Mouse (Mus musculus): Measurements from ENCODE around the gene Accsl. TPM values are rescaled to one million over a fixed set of nuclear protein-coding genes. Genes with fewer than 3 reads are reported as not detected.

The Accsl gene
- polyA plus RNA-seq, 1 experiment from 2014 or later: not detected

- DNase-seq (ENCODE audit: low spot score): no peak
- WGBS: 54% methylated on average over 5 of the region's 5 CpGs
- no peak overlapping the region for H3K9ac ChIP-seq (replicated peaks; ENCODE audit: low read length)
- H3K27me3 ChIP-seq (ENCODE audit: control insufficient read depth, insufficient read depth, low read length): no peaks in the 10 kb centered on the region
- H3K4me3 ChIP-seq (ENCODE audit: low read depth, low read length): no peak overlapping the region
- H3K4me2 ChIP-seq (ENCODE audit: low read depth, low read length): no peak overlapping the region
- H3K36me3 ChIP-seq (replicated peaks; ENCODE audit: control insufficient read depth, insufficient read depth, low read depth, low read length): no peaks in the 10 kb centered on the region
- no peaks in the 10 kb centered on the region for H3K9me3 ChIP-seq (replicated peaks; ENCODE audit: control insufficient read depth, low read length)
- H3K4me1 ChIP-seq (ENCODE audit: control insufficient read depth, insufficient read depth, low read length): no peaks in the 10 kb centered on the region
- no peak overlapping the region for H3K27ac ChIP-seq (replicated peaks; ENCODE audit: low read depth, low read length)
- no peak for ATAC-seq (replicated peaks; ENCODE audit: insufficient number of reproducible peaks, low FRiP score, low TSS enrichment, low read depth)
Observed at GRCm38 (mm10) chr2:93883066-93883465, 14.1 kb upstream of the Accsl start.

DNA sequence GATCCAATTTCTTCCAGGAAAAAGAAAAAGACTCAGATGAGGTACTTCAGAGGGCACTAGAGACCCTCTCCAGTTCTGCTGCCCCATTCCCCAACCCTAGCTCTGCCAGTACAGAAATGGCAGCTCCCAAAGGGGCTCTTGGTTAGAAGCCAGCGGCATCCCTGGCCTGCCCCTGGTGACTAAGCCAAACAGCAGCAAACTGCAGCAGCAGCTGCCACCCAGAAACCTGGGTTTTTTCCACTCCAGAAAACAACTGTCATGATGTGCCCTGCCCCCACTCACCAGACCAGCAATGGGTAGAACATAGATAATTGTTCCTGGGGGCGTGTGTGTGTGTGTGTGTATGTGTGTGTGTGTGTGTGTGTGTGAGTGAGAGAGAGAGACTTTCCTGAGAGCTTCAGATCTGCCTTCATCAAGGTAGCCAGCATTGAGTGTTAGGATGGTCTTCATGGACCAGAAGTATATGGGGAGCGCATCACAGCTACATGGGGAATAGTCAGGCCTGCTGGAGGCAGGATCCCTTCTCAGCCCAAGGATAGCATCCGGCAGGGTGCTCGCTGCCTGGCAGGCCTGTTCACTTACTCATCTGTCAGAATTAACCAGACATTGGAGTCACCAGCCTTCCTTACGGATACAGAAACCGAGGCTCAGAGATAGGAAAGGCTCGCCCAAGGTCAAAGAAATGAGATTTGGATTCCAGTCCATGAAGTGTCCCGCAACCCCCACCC is 12.8 kb upstream of the Accsl start:
- no peak overlapping the region for H3K9ac ChIP-seq (replicated peaks; ENCODE audit: low read length)
- no peak for ATAC-seq (replicated peaks; ENCODE audit: insufficient number of reproducible peaks, low FRiP score, low TSS enrichment, low read depth)

GRCm38 (mm10) chr2:93880981-93881380 is 12.0 kb upstream of the Accsl start:
- no peak overlapping the region for H3K27ac ChIP-seq (replicated peaks; ENCODE audit: low read depth, low read length)
- ATAC-seq (replicated peaks; ENCODE audit: insufficient number of reproducible peaks, low FRiP score, low TSS enrichment, low read depth) (no peak), DNase-seq (ENCODE audit: low spot score) (no peak)
- H3K9me3 ChIP-seq (replicated peaks; ENCODE audit: control insufficient read depth, low read length): no peaks in the 10 kb centered on the region
- WGBS: 91% methylated on average over 3 of the region's 3 CpGs
- no peak overlapping the region for H3K9ac ChIP-seq (replicated peaks; ENCODE audit: low read length)
- no peaks in the 10 kb centered on the region for H3K27me3 ChIP-seq (ENCODE audit: control insufficient read depth, insufficient read depth, low read length)
- no peak overlapping the region for H3K4me2 ChIP-seq (ENCODE audit: low read depth, low read length)
- H3K4me3 ChIP-seq (ENCODE audit: low read depth, low read length): no peak overlapping the region
- H3K36me3 ChIP-seq (replicated peaks; ENCODE audit: control insufficient read depth, insufficient read depth, low read depth, low read length): no peaks in the 10 kb centered on the region
- no peaks in the 10 kb centered on the region for H3K4me1 ChIP-seq (ENCODE audit: control insufficient read depth, insufficient read depth, low read length)

More for the DNA sequence above, 12.8 kb upstream of the Accsl start:
- H3K27me3 ChIP-seq (ENCODE audit: control insufficient read depth, insufficient read depth, low read length): no peaks in the 10 kb centered on the region
- no peaks in the 10 kb centered on the region for H3K36me3 ChIP-seq (replicated peaks; ENCODE audit: control insufficient read depth, insufficient read depth, low read depth, low read length)
- no peak overlapping the region for H3K4me2 ChIP-seq (ENCODE audit: low read depth, low read length)
- no peak overlapping the region for H3K27ac ChIP-seq (replicated peaks; ENCODE audit: low read depth, low read length)
- H3K4me1 ChIP-seq (ENCODE audit: control insufficient read depth, insufficient read depth, low read length): no peaks in the 10 kb centered on the region
- H3K9me3 ChIP-seq (replicated peaks; ENCODE audit: control insufficient read depth, low read length): no peaks in the 10 kb centered on the region
- DNase-seq (ENCODE audit: low spot score): no peak
- H3K4me3 ChIP-seq (ENCODE audit: low read depth, low read length): no peak overlapping the region
- 81% methylated on average over 9 of the region's 9 CpGs for WGBS

- Histone ChIP-seq H3K27me3 (ENCODE audit: control insufficient read depth, insufficient read depth, low read length) (no peaks in the 10 kb centered on the region), H3K27ac (replicated peaks; ENCODE audit: low read depth, low read length) (no peak overlapping the region)
- DNase-seq (ENCODE audit: low spot score): no peak
Observed at GRCm38 (mm10) chr2:93880450-93880849, 11.5 kb upstream of the Accsl start.

DNA sequence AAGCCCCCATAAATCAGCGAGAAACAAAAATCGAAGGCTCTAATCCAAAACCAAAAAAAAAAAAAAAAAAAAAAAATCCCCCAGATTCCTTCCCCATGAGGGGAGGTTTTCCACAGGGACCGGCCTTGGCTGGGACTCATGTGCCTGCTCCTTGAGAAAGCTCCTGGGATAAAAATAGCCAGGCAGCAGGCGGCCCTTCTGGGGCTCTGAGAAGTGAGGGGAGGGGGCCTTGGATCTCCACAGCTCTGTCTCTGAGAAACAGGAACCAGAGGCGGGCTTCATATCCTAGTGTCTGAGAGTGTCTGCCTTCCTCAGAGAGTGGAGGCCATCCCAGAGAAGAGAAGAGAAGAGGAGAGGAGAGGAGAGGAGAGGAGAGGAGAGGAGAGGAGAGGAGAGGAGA is 8.0 kb upstream of the Accsl start:
- Histone ChIP-seq H3K27me3 (ENCODE audit: control insufficient read depth, insufficient read depth, low read length) (no peaks in the 10 kb centered on the region), H3K36me3 (replicated peaks; ENCODE audit: control insufficient read depth, insufficient read depth, low read depth, low read length) (no peaks in the 10 kb centered on the region), H3K27ac (replicated peaks; ENCODE audit: low read depth, low read length) (no peak overlapping the region), H3K4me3 (ENCODE audit: low read depth, low read length) (no peak overlapping the region), H3K9ac (replicated peaks; ENCODE audit: low read length) (no peak overlapping the region), H3K4me1 (ENCODE audit: control insufficient read depth, insufficient read depth, low read length) (no peaks in the 10 kb centered on the region), H3K4me2 (ENCODE audit: low read depth, low read length) (no peak overlapping the region), H3K9me3 (replicated peaks; ENCODE audit: control insufficient read depth, low read length) (no peaks in the 10 kb centered on the region)
- no peak for ATAC-seq (replicated peaks; ENCODE audit: insufficient number of reproducible peaks, low FRiP score, low TSS enrichment, low read depth)
- 69% methylated on average over 5 of the region's 5 CpGs for WGBS
- DNase-seq (ENCODE audit: low spot score): no peak

More at GRCm38 (mm10) chr2:93880450-93880849, 11.5 kb upstream of the Accsl start:
- no peak overlapping the region for H3K4me3 ChIP-seq (ENCODE audit: low read depth, low read length)
- H3K9me3 ChIP-seq (replicated peaks; ENCODE audit: control insufficient read depth, low read length): no peaks in the 10 kb centered on the region
- no peak overlapping the region for H3K9ac ChIP-seq (replicated peaks; ENCODE audit: low read length)
- no peak for ATAC-seq (replicated peaks; ENCODE audit: insufficient number of reproducible peaks, low FRiP score, low TSS enrichment, low read depth)
- no peaks in the 10 kb centered on the region for H3K36me3 ChIP-seq (replicated peaks; ENCODE audit: control insufficient read depth, insufficient read depth, low read depth, low read length)
- no peak overlapping the region for H3K4me2 ChIP-seq (ENCODE audit: low read depth, low read length)
- no peaks in the 10 kb centered on the region for H3K4me1 ChIP-seq (ENCODE audit: control insufficient read depth, insufficient read depth, low read length)
- WGBS: 73% methylated on average over 8 of the region's 8 CpGs

DNA sequence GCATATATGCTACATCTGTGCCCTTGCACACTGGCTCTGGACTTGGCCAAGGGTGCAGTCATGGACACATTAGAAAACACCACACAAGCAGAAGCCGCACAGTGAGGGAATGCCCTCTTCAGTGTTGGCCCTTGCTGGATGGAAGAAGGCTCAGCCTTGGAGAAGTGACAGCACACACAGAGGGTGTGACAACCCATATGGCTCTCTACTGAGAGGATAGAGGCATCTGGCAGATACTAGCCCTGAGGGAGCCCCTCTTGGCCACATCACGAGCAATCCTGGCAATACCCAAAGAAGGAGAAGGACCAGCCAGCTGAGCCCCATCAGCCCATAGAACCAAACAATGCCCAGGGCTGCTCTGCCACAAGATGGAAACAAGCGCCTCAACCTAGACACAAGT is 5.6 kb upstream of the Accsl start:
- WGBS: 86% methylated on average over 3 of the region's 3 CpGs
- DNase-seq (ENCODE audit: low spot score) (no peak), ATAC-seq (replicated peaks; ENCODE audit: insufficient number of reproducible peaks, low FRiP score, low TSS enrichment, low read depth) (no peak)
- H3K36me3 ChIP-seq (replicated peaks; ENCODE audit: control insufficient read depth, insufficient read depth, low read depth, low read length): no peaks in the 10 kb centered on the region
- no peaks in the 10 kb centered on the region for H3K4me1 ChIP-seq (ENCODE audit: control insufficient read depth, insufficient read depth, low read length)
- no peak overlapping the region for H3K4me3 ChIP-seq (ENCODE audit: low read depth, low read length)
- H3K4me2 ChIP-seq (ENCODE audit: low read depth, low read length): no peak overlapping the region
- no peaks in the 10 kb centered on the region for H3K27me3 ChIP-seq (ENCODE audit: control insufficient read depth, insufficient read depth, low read length)
- no peak overlapping the region for H3K27ac ChIP-seq (replicated peaks; ENCODE audit: low read depth, low read length)
- H3K9ac ChIP-seq (replicated peaks; ENCODE audit: low read length): no peak overlapping the region
- H3K9me3 ChIP-seq (replicated peaks; ENCODE audit: control insufficient read depth, low read length): no peaks in the 10 kb centered on the region

GRCm38 (mm10) chr2:93874227-93874514 is 5.2 kb upstream of the Accsl start:
- DNase-seq (ENCODE audit: low spot score) (no peak), ATAC-seq (replicated peaks; ENCODE audit: insufficient number of reproducible peaks, low FRiP score, low TSS enrichment, low read depth) (no peak)
- Histone ChIP-seq H3K27ac (replicated peaks; ENCODE audit: low read depth, low read length) (no peak overlapping the region), H3K4me1 (ENCODE audit: control insufficient read depth, insufficient read depth, low read length) (no peaks in the 10 kb centered on the region), H3K27me3 (ENCODE audit: control insufficient read depth, insufficient read depth, low read length) (no peaks in the 10 kb centered on the region), H3K36me3 (replicated peaks; ENCODE audit: control insufficient read depth, insufficient read depth, low read depth, low read length) (no peaks in the 10 kb centered on the region), H3K4me3 (ENCODE audit: low read depth, low read length) (no peak overlapping the region), H3K9ac (replicated peaks; ENCODE audit: low read length) (no peak overlapping the region), H3K9me3 (replicated peaks; ENCODE audit: control insufficient read depth, low read length) (no peaks in the 10 kb centered on the region), H3K4me2 (ENCODE audit: low read depth, low read length) (no peak overlapping the region)
- WGBS: 37% methylated on average over 2 of the region's 2 CpGs

- H3K4me2 ChIP-seq (ENCODE audit: low read depth, low read length): no peak overlapping the region
- H3K9ac ChIP-seq (replicated peaks; ENCODE audit: low read length): no peak overlapping the region
Observed at GRCm38 (mm10) chr2:93873449-93874226, 4.7 kb upstream of the Accsl start.

More at GRCm38 (mm10) chr2:93873449-93874226, 4.7 kb upstream of the Accsl start:
- ATAC-seq (replicated peaks; ENCODE audit: insufficient number of reproducible peaks, low FRiP score, low TSS enrichment, low read depth) (peak; percentile 50), DNase-seq (ENCODE audit: low spot score) (no peak)
- Histone ChIP-seq H3K4me3 (ENCODE audit: low read depth, low read length) (no peak overlapping the region), H3K27ac (replicated peaks; ENCODE audit: low read depth, low read length) (no peak overlapping the region), H3K4me1 (ENCODE audit: control insufficient read depth, insufficient read depth, low read length) (no peaks in the 10 kb centered on the region), H3K36me3 (replicated peaks; ENCODE audit: control insufficient read depth, insufficient read depth, low read depth, low read length) (no peaks in the 10 kb centered on the region), H3K9me3 (replicated peaks; ENCODE audit: control insufficient read depth, low read length) (no peaks in the 10 kb centered on the region), H3K27me3 (ENCODE audit: control insufficient read depth, insufficient read depth, low read length) (no peaks in the 10 kb centered on the region)
- 7% methylated on average over 12 of the region's 12 CpGs for WGBS
